Mouse (Mus musculus): ENCODE results near the gene Glipr2.

Glipr2 gene

DNA sequence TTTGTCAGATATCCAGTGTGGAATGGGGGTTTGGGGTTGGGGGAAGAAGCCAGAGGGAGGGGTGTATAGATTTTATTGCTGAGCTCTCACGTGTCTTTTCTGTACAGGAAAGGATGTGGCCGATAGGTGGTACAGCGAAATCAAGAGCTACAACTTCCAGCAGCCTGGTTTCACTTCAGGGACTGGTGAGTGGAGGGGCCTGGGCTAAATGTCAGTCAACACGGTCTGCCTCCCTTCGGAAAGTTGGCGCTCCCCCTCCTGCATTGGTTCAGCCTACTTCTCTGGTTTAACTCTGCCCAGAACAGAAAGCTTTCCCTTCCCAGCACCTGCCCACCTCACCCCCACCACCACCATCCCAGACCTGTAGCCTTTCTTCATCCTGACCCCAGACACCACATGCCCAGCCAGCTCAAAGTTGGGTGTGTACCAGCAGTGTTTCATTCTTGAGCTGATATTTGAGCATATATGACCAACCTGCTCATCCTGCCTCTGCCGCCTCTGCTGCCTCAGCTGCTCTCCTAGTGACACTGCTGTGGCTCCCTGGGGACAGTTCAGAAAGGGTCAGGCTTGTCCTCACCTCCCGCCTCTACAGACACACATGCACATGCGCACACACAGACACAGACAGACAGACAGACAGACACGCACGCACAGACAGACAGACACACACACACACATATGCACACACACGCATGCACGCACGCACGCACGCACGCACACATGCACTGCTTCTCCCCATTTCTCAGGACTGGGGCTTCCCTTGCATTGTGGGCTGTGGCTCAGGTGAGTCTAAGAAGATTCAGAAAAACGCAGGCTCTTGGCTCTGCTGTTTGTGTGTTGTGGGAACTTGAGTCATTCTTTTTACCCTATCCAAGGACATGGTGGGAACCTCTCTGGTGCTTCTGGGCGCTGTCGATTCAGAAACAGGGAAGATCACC, 13.5 kb downstream of the Glipr2 start:
- DNase-seq (ENCODE audit: low spot score in 2 of 2), result no peak

DNA sequence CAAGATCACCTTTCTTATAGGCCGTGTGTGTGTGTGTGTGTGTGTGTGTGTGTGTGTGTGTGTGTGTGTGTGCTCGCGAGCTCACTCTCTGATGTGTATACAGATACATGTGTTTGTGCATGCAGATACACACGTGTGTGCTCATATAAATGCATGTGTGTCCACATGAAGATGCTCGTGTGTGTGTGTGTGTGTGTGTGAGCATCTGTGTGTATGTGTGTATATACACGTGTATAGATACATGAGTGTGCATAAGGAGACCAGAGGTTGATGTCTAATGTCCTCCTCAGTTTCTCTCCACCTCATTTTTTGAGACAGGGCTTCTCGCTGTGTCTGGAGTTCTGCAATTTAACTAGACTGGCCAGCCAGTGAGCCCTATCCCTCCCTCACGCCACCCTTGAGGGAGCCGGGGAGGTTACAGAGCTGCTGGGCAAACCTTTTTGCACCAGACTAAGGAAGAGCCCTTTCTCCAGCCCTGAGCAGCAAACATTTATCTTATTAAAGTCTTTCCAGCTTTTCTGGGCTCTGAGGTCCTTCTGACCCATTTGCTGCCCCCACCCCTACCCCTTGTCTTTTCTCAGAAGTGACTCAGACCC, 14.4 kb downstream of the Glipr2 start:
- DNase-seq (ENCODE audit: low spot score in 2 of 2), result no peak

DNA sequence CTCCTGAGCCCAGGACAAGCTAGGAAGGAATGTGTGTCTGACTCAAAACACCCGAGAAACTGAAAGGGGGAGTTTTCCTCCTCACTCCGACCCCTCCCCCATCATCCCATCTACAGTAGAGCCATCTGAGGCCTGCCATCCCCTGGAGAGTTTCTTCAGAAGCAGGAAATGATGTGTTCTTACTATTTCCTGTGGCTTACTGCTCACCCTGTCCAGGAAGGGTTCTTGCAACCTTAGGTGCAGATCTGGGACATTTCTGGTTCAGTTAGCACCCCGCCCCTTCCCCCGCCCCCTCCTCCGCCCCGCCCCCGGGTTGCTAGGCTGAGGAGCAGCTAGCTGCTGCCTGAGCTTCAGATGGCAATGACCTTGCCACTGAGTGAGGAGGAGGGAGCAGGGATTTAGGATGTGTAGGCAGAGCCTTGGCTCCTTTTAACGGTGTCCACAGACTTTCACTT, 15.0 kb downstream of the Glipr2 start:
- DNase-seq (ENCODE audit: low spot score in 2 of 2), result no peak

DNA sequence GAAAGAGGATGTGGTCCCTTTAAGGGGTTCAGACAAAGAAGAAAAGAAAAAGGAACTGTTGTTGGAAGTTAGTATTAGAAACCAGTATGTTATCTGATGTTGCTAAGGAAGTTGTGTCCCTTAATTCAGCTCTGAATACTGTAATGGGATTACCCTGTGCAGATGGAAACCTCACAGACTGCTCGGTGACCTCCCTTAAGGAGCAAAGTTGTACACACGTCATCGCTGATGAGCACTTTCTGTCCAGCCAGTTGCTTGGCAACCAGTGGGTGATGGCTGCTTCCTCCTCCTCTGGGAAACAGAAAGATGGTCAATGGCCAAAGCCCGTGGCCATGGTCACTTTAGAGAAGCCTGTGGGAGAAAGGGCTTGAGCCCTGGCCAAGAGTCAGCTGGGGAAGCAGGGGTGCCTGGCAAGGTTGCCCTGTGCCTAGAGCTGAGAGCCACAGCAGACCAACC, 16.4 kb downstream of the Glipr2 start:
- peak in 1 of 2 experiments; percentile 72 for DNase-seq (ENCODE audit: low spot score in 2 of 2)

DNA sequence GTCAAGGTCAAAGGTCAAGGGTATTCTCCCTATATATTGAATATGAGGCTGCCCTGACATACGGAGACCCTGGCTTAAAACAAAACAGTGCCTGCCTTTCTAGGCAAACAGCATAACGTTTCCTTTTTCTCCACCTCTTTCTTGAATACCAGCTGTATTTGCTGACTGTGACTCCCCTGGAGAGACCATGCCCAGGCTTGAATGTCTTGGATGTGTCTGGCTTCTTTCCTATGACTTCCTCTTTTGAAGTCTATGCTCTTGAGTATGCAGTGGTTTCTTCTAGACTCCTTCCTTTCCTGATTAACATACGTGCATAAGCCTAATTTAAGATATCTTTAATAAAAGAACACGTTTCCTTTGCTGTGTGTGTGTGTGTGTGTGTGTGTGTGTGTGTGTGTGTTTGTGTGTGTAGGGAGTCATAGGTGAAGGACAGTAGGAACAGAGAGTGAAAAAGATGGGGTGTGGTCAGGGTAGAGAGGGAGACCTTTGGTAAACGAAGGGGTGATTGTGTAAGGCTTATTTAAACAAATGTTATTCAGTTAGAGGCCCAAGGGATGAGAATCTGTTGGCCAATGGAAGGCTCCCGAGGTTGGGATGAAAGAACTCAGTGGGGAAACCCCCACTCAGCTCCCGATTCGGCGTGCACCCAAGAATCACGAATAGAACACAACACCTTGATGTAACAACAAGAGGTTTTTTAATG, 17.9 kb downstream of the Glipr2 start:
- no peak for DNase-seq (ENCODE audit: low spot score in 2 of 2)

DNA sequence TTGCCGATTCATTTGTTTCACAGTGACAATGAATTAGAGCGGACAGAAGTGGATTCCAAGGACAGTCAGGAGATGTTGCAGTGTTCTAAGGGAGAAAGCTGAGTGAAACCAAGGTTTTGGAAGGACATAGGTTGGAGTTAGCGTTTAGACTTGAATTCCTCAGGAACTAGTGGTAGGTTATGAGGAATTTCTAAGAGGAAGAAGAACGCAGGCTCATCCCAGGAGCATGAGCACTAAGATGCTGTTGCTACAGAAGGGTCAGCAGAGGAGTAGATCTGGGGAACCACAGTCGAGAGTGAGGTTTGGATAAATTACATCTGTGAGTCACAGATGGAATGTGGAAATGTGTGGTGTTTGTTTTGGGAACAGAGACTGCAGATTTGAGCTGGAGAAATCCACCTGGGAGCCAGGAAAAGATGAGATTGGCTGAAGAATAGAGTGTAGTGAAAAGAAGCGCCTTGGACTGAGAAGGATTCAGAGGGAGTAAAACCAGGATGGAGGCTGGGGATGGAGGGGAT, 19.1 kb downstream of the Glipr2 start:
- DNase-seq (ENCODE audit: low spot score in 2 of 2), result no peak

DNA sequence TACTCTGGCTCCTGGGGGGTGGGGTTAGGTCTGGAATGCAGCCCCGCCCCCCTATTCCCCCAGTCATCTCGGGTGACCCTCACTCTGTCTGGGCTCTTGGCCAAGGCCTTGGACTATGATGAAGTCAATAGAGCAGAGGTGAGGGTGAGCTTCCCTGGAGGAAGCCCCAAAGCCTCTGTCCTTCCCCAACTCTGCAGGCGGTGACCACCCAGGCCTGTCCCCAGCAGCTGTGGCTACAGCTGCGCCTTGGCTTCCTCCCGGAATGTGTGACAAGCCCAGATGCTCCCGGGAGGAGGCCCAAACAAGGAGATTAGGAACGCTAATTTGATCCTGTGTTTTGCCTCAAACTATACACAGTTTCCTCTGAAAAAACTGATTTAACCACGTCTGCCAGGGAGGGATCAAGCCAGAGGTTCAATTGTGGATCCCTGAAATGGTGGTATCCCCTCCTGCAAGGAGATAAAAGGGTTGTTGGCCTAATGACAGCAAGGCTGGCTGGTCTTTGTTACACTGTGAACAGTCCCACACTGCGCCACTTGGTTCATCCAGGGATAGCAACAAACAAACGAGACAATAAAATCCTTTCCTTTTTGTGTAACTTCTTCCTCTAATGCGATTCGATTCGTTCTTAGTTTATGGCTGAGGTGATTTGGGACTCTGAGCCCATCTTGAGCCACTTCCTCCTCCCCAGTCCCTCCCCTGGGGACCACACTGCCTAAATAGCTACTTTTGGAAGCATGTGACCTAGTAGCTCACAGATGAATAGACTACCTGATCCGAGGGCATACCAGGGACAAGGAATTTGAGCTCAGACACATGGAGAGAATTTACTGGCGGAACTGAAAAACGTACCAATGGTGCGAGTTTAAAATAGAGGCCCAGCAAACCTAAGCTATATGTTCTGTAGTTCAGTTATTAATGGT, 21.6 kb downstream of the Glipr2 start:
- DNase-seq (ENCODE audit: low spot score in 2 of 2), result no peak

DNA sequence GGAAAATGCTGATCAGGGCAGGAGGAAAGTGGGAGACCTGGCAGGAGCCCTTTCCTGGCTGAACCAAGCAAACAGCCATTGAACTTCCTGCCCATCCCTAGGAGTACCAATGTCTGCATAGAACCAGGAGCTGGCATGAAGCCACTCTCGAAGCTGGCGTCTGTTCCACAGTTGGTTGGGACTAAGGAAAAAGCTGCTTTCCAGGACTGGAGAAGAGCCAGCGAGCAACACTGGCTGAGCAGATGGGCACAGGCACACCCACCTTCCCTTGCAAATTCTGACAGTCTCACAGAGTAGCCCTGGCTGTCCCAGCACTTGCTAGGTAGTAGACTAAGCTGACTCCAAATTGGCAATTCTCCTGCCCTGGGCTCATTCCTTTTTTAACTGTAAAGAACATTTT, 22.5 kb downstream of the Glipr2 start:
- peak in 1 of 2 experiments; percentile 61 for DNase-seq (ENCODE audit: low spot score in 2 of 2)

DNA sequence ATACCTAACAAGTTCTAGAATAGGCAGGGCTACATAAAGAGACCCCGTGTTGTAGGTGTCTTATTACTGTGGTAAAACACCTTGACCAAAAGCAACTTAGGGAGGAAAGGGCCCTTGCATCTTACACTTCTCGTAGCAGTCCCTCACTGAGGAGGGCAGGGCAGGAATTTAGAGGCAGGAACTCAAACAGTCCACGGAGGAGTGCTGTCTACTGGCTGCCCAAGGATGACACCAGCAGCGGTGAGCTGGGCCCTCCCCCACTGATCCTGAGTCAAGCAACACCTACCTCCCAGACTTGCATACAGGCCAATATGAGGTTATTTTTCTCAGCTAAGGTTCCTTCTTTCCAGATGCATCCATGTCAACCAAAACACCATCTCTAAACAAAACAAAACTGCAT, 23.0 kb downstream of the Glipr2 start:
- DNase-seq (ENCODE audit: low spot score in 2 of 2), result no peak

DNA sequence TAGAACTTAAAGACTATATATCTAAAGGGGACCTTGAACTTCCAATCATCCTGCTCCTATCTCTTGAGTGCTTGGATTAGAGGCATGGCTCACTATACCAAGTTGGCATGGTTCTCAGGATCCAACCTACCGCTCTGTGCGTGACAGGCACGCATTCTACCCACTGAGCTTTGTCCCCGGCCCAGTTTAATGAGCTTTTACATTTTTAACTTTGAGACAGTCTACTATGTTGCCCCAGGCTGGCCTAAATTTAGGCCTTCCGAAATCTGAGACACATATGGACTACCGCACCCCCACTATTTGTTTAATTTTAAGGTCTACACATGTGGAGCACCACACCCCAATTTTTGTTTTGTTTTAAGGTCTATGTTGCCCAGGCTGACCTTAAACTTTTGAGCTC, 23.6 kb downstream of the Glipr2 start:
- DNase-seq (ENCODE audit: low spot score in 2 of 2), result no peak

DNA sequence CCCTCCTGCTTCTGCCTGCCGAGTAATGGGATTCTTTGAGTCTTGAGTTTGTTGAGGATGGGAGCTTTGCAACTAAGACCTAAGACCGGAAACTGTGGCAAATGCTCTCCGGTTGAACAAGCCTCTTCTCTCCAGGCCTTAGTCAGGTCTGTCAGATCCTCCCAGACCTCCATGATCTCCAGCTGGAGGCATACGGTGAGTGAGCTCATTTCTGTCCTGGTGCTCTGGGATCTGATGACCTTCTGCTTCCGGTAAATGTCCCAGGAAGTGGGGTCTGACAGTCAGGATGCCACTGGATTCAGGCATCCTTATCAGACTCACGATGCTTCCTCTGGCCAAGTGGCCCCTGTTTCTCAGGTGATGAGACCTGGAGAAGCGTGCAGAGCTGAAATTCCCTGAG, 24.1 kb downstream of the Glipr2 start:
- DNase-seq (ENCODE audit: low spot score in 2 of 2), result no peak

DNA sequence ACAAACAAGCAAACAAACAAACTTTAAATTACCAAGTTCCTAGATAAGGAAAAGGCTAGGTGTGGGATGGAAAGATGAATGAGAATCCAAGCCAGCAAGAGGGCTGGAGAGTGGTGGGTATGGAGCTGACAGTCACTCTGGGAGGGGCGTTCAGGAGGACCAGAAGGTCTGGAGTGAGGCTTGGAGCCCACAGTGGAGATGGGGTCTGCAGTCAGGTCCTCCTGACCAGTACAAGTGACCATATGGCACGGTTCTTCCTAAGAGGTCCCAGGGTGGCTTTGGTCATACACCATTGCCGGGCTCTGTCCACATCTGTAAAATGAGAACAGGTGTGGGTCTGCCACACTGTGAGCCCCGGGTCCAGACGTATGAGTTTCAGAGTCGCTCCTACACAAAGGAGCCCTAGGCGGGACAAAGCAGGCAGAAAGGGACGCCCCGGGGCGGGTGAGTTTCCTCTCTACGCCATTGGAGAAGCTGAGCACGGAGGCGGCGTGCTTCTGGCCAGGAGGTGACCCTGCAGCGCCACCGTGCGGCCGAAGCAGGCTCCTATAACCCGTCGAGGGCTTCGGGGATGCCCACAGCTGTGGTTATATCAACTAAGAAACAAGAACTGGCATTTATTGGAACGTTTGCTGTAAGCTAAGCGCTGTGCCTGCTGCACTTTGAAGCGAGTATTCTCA, 25.0 kb downstream of the Glipr2 start:
- peak; percentile 88 to 93 for DNase-seq (ENCODE audit: low spot score in 2 of 2)

DNA sequence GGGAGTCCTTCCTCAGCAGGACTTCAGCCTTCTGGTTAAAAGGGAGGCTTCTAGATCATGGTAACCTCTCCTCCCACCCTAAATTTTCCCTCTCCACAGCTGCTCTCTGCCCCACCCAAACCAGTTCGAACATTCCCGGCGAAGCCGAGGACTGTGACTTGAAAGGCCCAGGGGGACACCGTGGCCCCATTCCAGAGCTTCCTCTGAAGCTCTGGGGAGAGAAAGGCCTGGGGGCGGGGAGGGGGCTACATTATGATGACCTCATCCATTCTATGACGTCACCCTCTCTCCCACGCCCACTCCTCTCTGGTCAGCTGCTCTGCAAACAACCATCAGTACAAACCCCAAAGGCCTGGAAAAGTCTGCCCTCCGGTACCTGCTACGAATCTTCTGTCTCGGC, 26.0 kb downstream of the Glipr2 start, which contains the start of gene Ccin:
Ccin (plus strand) TSS at position 303 of the 400 bp plus-strand sequence.
- no peak for DNase-seq (ENCODE audit: low spot score in 2 of 2)

DNA sequence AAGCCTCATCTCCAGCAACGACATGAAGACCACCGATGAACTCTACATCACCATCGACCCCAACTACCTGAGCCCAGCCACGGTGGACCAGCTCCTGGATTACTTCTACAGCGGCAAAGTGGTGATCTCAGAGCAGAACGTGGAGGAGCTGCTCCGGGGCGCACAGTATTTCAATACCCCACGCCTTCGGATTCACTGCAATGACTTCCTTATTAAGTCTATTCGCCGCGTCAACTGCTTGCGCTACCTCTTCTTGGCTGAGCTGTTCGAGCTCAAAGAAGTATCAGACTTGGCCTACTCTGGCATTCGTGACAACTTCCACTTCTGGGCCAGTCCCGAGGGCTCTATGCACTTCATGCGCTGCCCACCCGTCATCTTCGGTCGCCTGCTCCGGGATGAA, 26.6 kb downstream of the Glipr2 start:
- DNase-seq (ENCODE audit: low spot score in 2 of 2), result no peak

DNA sequence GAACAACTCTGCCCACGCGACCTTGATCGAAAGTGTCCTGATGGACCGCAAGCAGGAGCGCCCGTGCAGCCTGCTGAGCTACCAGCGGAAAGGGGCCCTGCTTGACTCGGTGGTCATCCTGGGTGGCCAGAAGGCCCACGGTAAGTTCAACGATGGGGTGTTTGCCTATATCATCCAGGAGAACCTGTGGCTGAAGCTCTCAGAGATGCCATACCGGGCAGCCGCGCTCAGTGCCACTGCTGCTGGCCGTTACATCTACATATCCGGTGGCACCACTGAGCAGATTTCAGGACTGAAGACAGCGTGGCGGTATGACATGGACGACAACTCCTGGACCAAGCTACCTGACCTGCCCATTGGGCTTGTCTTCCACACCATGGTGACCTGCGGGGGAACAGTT, 27.1 kb downstream of the Glipr2 start:
- DNase-seq (ENCODE audit: low spot score in 2 of 2), result no peak

DNA sequence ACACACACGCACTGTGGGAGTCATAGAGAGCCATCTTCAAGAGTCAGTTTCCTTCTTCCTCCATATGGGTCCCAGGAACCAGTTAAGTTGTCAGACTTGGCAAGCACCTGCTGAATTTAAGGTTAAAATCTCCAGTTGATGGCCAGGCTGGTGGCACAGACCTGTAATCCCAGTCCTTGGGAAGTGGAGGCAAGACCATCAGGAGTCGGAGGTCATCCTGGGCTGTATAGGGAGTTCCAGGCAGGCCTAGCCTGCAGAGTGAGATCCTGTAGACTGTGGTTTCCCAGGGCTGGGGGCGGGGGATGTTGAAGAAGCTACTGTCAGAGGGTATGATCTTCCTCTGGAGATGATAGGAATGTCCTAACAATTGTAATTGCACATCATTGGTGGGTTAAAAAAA, 31.8 kb downstream of the Glipr2 start:
- no peak for DNase-seq (ENCODE audit: low spot score in 2 of 2)

DNA sequence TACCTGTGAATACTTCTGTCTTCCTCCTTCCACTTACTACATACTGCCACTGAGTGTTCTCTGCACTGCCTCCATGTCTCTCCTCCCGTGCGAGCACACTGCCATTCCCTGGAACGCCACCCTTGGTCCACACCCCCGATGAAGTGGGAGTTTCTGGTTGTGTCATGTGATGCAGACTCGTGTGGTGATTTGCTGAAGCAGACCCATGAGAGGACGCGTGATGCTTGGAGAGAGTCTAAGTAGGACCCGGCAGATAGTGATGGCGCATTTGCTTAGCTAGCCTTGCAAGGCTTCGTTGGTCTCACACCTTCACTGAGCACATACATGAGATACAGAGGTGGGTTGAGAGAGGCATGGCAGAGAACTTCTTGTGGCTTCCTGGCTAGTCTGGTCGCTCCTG, 35.9 kb downstream of the Glipr2 start:
- no peak for DNase-seq (ENCODE audit: low spot score in 2 of 2)

DNA sequence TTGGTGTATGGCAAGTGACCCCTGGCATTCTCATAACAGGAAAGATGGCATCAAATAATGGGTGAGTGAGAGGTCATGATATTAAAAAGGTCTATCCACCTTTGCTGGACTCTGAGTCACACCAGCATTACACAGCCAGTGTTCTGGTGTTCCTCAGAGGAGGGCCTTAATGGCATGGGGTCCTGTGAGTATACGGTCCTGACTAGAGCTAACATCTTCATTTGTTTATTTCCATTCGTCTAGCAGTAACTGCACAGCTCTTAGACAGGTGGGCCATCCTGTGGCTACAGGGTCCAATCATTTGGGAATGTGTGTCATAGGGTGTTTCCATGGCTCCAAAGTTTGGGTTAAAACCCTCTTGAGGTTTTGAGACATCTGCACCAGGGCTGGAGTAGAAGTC, 37.1 kb downstream of the Glipr2 start:
- DNase-seq (ENCODE audit: low spot score in 2 of 2), result no peak

DNA sequence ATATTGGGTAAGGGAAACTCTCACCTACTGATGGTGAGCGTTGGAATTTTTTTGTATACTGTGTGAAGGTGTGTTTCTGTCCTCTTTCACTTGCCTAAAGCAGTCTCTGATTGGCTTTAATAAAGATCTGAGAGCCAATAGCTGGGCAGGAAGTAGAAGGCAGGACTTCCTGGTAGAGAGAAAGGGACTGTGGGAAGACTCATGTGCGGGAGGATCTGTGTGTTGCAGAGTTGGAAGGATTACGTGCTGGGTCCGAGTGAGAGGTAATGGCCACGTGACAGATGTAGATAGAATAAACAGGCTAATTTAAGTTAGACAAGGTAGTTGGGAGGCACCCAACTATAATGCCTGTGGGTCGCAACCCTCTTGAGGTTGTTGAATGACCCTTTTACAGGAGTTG, 46.4 kb downstream of the Glipr2 start:
- no peak for DNase-seq (ENCODE audit: low spot score in 2 of 2)

DNA sequence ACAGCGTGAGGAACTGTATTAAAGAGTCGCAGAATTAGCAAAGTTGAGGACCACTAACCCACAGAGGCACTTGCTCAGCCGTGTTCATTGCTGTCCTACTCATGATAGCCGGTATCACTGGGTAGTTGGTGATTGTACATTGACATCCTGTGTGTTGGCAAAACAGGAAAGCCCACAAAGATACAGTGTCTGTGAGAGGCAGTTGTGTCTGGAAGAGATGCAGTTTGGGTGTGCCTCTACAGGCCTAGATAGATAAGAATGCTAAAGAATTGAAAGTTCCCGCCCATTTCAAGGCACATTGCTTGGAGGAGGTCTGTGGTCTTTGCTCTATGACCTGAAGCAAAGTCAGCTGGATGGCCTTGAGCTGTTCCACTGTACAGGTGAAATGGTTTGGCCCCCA, 46.9 kb downstream of the Glipr2 start, which contains the start of gene Clta:
Clta (plus strand) TSS at position 327 of the 400 bp plus-strand sequence.
- no peak for DNase-seq (ENCODE audit: low spot score in 2 of 2)

Measured in urinary bladder, postnatal 36 days (tissue).